Mouse (Mus musculus) CD8-positive naive resting alpha-beta T cell, adult 2 months (primary cell): ENCODE data around the gene Hmga1.
A peak's percentile ranks its signal among the peaks of the same experiment; 100 is the strongest.

Experiments used
- DNase-seq, 2 experiments: peaks; one replicate each; pipeline ENCODE4 v3.0.0; 2022; ENCODE audit warnings: low read depth in 2 of 2, low spot score in 2 of 2

The Hmga1 gene

GRCm38 (mm10) chr17:27556315-27557011 lies at the start of gene Hmga1:
TSS of gene Hmga1 (plus strand) at chr17:27556497.
- peak; percentile 78 to 79 for DNase-seq

GRCm38 (mm10) chr17:27506871-27507590 lies 49.3 kb upstream of the Hmga1 start:
- no peak for DNase-seq

GRCm38 (mm10) chr17:27507591-27507945 lies 48.7 kb upstream of the Hmga1 start:
- DNase-seq: no peak

GRCm38 (mm10) chr17:27508002-27508401 lies 48.3 kb upstream of the Hmga1 start:
- no peak for DNase-seq

GRCm38 (mm10) chr17:27508513-27508912 lies 47.8 kb upstream of the Hmga1 start:
- DNase-seq: no peak

GRCm38 (mm10) chr17:27509056-27509455 lies 47.2 kb upstream of the Hmga1 start:
- no peak for DNase-seq

- no peak for DNase-seq
These were observed 45.8 kb upstream of the Hmga1 start for GRCm38 (mm10) chr17:27510258-27511124.

- no peak for DNase-seq
These were observed 45.1 kb upstream of the Hmga1 start for GRCm38 (mm10) chr17:27511125-27511735.

- no peak for DNase-seq
These were observed 44.3 kb upstream of the Hmga1 start for GRCm38 (mm10) chr17:27511865-27512618.

GRCm38 (mm10) chr17:27512619-27513161 lies 43.6 kb upstream of the Hmga1 start:
- no peak for DNase-seq

GRCm38 (mm10) chr17:27513279-27513915 lies 42.9 kb upstream of the Hmga1 start:
- no peak for DNase-seq

- DNase-seq: no peak
These were observed 42.2 kb upstream of the Hmga1 start for GRCm38 (mm10) chr17:27513916-27514762.

GRCm38 (mm10) chr17:27518296-27518695 lies 38.0 kb upstream of the Hmga1 start:
- DNase-seq: no peak

- no peak for DNase-seq
These were observed 37.3 kb upstream of the Hmga1 start for GRCm38 (mm10) chr17:27518700-27519595.

GRCm38 (mm10) chr17:27520557-27520956 lies 35.7 kb upstream of the Hmga1 start:
- peak; percentile 41 to 47 for DNase-seq

GRCm38 (mm10) chr17:27521303-27521702 lies 35.0 kb upstream of the Hmga1 start, which contains the start of gene Grm4:
TSS of gene Grm4 (minus strand) at chr17:27521403.
- DNase-seq: no peak

- no peak for DNase-seq
These were observed 33.2 kb upstream of the Hmga1 start for GRCm38 (mm10) chr17:27523121-27523520.

- no peak for DNase-seq
These were observed 29.1 kb upstream of the Hmga1 start for GRCm38 (mm10) chr17:27527188-27527587.
